Mouse (Mus musculus) adrenal gland, postnatal 25 days (tissue): ENCODE results near the gene Tmem135. TPM values are rescaled to one million over a fixed set of nuclear protein-coding genes. Genes with fewer than 3 reads are reported as not detected.
A peak's percentile ranks its signal among the peaks of the same experiment; 100 is the strongest.

Source experiments
- DNase-seq: peaks from one replicate; pipeline ENCODE4 v3.0.0; 2021; ENCODE audit warnings: mixed read lengths
- total RNA-seq: library from RNA; stranded (reverse); gene quantifications from 2 replicates; pipeline ENCODE4 v1.2.3, GENCODE M21; 2021

The Tmem135 gene
- total RNA-seq, 1 experiment from 2014 or later = 135 TPM

DNA sequence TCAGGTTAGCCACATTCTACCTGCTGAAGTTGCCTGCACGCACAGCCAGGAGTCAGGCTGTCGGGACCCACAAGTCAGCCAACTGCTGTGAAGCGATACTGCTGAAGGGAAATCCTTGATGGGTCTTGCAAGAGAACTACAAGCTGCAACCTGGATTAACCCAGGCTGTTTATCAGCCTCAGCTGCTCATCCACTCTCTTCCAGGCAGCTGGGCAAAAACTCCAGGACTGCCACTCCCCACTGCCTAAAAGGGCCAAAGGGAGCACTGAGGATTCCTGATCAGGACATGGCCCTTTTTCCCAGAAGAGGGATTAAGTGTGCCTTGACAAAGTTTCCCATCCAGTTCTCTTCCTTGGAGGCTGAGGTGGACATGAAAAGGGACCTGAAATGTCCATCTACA is 15.0 kb downstream of the Tmem135 start:
- DNase-seq = no peak

DNA sequence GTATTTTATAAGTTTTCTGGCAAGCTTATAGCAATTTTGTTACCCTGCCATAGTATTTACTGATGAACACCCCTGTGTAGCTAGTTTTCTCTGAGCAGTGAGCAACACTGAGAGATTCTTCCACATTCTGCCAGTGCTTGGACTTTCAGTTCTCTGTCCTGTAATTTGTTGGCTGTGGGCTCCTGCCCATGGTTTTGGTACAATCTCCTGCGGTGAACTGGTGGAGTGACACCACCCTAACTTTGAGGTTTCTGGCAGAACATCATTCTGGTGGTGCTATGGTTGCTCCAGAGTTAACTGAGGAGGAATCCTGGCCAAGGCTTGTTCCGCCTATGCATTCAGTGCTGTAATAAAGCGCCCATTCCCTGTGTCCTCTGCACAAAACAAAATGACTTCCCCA is 21.1 kb downstream of the Tmem135 start:
- DNase-seq = no peak

DNA sequence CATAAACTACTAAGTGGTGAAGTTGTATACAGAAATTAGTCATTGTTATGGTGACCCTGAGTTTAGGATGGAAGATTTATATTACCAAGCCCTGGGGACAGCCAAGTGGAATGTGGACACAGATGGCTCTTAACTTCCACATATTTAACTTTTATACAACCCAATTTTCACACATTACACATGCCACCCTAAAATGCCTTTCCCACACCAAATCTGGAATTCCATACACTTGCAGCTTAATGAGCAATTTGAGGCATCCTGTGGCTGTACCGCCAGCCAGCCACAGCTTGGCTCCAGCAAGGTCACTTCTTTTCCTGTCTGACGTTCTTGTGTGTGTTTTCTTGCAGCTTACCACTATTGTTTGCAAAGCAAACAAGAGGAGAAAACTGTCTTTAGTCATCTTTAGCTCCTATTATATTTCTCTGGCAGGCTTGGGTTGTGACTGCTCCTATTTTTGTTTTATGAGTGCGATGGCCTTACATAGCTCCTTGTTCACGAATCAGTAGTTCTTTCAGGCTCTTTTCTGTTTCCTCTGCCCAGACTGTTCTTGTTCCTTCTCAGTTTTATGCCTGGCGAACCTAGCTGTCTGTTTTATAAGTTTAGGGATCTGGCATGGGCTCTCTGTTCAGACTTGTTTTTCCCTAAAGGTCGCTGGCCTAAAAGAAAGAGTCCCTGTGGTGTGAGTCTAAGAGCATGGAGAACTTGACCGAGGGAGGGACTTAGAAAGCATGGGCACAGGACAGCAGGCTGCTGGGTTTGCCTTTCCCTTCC is 22.9 kb downstream of the Tmem135 start:
- no peak for DNase-seq

DNA sequence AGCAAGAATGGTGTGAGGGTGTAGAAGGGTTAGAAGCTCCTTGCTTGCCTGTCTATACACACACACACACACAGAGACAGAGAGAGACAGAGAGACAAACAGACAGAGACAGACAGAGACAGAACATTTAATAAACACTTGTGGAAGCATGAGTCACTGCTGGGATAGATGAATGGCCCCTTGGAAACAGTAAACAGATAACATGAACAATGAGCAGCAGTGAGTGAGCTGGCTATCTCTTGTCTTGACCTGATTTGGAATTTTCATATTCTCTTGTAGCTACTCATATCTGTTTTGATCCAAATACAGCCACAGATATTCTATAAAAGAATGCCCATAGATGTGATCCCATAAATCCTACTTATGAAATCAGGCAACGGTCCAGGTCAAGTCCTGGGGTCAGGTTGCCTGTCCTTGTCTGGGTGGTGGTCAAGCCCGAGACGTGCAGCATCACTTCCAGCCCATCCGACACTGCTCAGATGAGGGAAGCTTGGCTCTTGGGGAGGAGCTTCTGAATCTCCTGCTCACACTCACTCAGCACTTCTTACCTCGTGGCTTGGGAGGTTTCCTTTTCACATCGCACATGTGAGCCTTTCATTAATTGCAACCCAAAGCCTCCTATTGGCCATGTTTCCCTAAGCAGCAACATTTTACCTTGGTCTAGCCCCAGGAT is 32.3 kb downstream of the Tmem135 start:
- DNase-seq = no peak

DNA sequence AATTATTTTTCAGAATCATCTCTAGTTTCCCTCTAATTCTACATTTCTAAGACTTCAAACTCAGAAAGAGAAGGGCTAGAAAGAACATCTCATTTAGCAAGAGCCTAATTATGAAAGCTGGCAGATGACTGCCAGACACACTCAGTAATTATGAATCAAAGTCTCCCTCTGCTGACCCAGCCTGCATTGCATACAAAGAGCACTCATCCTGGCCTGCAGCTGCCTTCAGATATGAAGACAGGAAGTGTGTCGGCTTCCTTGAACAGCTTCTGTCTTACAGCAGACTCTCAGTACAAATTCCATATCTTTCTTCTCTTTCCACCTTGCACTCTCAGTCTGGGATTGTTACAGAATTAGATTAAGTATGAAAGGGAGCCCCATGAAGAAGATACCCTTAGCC is 33.1 kb downstream of the Tmem135 start:
- DNase-seq = peak; percentile 12

DNA sequence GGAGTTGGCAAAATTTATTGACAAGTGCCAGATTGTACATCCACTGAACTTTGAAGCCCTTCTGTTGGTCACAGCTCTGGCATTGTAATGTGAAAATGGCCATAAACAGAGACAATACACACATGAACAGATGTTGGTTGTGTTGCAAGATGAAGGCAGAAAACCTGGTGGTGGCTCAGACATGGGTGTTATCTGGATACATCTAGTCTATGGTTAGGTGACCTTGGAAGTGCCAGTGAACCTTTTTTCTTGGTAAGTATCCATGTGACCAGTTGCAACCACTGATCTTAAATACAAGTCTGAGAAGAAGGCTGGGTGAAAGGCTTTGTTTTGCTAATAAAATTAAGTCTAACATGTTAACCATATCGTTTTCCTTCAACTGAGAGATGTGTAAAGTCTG is 33.9 kb downstream of the Tmem135 start:
- DNase-seq = no peak

DNA sequence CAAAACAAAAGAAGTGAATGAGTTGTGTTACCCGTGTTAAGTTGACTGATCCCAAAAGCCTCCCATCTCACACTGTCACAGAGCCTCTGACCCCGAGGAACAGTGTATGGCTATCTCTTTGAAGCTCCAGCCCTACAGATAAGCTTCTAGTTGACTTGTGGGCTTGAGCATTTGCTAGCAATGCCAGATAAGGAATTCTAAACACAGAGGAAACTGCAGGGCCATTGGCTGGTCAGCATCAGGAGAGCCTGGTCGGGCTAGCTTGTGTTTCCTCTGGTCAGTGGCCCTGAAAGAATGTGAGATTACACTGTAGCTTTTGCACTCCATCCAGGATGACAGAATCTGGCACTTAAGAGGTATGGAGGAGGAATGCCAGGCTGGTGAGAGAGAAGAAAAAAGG is 36.4 kb downstream of the Tmem135 start:
- no peak for DNase-seq

DNA sequence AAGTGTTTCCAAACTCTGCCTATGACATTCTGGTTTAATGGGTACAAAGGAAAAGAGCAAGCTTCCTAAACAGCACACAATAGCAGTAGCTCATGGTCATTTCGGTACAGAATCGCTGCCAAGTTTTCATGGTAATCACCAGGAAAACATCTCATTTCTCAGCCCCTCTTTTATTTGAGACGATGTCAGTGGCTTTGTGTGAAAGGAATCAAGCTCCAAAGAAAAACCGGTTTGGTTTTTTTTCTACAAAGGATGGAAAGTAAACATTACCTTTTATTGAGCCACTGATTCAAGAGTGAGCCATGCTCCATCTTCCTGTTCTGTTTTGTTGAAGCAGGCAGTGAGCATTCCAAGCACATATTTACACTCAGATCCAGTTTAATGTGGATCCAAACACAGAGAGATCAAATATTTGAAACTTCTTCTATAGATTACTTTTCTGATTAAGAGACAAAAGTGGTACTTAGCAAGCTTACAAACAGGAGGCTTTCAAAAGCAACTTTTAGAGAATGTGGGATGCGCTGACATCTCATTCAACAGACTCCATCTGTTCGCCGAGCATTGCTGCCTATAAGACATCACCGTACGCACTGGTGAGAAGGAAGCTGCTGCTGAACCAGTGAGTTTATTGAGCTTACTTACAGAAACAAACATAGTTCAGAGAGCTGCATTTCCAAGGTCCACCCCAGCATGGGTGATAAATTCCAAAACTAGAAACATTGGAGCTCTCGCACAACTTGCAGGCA is 38.7 kb downstream of the Tmem135 start:
- DNase-seq = no peak

DNA sequence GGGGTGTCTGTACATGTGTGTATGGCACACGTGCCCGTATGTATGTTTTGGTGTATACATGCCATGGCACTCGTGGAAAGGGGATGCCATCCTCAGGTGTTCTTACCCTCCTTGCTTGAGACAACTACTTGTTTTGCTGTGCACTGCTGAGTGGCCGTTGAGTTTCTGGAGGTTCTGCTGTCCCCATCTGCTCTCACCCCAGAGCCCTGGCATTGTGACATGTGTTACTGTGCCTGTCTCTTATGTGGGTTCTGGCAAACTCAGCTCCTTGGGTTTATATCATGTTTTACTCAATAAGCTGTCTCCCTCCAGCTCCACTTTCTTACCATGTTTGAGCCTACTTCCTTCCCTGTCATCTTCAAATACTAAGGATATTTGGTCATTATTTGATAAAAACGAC is 40.0 kb downstream of the Tmem135 start:
- DNase-seq = no peak

DNA sequence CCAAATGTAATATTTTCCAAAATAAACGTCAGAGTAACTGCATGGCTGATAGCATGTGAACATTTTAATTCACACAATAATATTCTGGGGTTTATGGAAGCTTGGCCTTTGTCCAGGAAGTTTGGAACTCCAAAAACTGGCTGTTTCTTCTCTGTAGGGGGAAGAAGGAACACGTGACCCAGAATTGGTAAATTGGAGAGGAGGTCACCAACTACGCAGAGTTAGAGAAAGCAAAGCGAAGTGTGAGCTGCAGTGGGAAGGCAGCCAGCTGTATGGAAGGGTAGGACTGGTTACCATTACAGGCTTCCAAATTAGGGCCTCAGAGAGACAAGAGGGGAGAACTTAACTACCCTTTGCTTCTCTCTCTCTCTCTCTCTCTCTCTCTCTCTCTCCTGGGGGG is 47.7 kb downstream of the Tmem135 start:
- no peak for DNase-seq

DNA sequence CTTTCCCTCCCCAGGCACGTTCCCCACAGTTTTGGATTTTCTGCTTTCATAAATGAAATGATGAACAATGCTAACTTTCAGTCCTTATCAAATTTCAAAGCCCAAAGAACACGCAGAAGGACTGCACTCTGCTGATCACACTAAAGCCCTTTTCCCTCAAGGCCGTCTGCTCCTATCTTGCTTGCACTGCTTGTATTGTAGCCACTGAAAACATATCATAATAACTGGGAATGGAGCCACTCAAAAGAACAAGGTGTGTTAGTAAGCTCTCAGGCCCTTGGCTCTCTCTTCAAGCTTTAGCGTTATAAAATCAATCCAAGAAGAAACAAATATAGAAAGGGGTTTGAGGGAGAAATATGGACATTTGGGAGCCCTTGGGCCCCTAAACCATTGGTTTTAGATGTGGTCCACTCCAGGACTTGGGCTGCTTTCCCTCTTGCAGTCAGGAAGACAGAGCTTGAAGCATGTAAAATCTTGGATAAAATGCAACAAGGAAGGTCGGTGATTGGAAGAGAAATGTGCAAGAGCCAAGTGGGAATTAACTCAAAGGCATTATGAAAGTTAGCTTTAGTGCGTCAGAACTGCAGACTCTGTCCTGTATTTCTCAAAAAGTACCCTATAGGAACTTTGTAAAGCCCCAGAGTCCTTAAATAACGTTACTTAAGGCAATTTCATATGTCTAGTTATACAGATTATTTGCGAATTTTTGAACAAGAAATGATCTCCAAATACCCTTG is 48.3 kb downstream of the Tmem135 start:
- no peak for DNase-seq

DNA sequence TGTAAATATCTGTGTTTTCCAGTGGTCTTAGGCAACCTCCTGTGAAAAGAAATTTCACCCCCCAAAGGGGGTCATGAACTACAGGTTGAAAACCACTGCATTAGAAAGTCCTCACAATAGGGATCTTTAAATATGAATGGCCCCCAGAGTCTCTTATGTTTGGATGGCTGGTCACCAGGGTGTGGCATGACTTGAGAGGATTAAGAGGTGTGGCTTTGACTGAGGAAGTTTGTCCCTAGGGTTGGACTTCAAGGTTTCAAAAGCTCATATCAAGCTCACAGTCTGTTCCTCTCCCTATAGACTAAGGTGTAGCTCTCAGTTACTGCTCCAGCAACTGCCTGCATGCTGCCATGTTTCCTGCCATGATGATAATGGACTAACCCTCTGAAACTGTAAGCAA is 62.0 kb downstream of the Tmem135 start:
- DNase-seq = no peak

DNA sequence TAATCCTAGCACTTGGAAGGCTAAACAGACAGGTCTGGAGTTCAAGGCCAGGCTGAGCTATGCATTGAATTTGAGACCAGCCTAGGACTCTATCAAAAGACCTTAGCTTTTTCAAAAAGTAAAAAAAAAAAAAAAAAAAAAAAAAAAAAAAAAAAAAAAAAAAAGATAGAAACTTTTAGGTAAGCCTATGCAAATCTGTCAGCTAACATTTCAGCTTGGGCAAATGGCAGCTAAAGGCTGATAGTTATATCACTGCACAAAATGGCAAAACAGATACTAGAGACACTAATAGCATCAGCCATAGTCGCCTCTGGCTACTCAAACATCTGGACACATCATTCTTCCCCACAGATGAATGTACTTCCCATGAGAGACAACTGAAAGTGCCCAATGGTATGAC is 64.2 kb downstream of the Tmem135 start:
- DNase-seq = no peak

DNA sequence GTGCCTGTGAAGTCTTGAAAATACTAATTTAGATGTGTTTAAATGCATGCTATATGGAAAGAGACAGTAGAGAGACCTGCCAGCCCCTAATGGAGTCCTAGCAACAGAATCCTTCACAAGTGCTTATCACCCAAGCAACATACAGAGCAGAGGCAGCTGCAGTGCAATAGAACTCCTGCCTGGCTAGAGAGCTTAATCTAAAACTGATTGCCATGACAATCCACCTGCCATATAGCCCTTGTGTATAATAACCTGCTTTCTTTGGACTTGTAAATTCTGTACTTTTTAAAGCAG is 64.9 kb downstream of the Tmem135 start:
- DNase-seq = no peak

DNA sequence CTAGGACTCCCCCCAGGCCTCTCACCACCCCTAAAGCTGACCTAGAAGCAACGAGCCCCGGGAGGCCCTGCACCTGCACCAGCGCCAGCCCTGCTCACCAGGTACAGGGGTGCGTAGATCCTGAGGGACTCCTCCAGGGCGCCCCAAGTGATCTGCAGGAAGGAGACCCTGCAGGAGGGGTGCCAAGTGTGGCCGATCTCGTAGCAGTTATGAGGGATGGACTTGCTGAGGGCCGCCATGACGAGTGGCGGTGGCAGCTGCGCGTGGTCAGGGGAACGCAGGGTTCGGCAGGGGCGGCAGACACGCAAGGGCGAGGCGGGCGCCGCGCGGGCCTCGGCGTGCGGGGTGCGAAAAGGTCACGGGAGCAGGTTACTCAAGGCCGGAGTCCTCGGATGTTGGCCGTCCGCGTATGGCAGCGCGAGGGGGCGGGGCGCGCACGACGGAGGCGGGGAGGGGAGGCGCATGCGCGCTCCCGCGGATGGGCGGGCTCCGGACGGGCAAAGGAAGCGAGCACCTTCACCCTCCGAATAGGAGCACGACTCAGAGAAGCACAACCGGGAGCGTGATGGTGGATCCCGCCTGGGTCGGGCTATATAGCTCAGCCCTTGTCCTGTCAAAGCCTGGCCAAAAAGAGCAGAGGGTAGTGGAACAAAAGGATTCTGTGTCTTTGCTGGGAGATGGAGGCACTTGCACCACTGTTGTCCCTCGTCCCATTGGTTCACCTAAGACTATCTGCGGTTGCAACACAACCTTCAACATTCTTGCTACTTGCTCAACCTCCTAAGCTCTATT is 65.5 kb downstream of the Tmem135 start:
- peak; percentile 96 for DNase-seq

DNA sequence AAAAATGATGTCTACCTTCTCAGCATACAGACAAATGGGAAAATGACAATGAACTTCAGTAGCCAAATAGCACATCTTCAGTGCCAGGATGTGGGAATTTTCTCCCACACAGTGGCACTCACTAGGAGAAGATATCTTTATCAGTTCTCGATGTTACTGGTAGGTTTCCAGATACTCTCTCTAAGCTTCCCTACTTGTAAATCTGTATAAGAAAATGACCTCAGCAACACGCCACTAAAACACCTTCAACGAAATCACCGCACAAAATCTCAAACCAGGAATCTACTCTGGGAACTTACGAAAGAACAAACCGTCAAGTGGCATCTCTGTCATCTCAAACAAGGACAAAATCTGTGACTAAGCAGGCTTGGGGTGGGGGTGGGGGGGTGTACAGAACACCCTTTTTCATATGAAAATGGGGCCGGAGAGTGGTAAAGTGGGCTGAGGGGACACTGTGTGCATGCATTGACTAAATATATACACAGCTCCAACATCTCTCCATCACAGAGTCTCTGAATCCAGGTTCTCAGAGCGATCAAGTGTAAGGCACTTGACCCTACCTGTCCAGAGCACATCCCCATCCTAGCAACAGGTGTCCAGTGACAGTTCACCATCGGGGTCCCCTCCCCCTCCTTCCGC is 66.2 kb downstream of the Tmem135 start:
- DNase-seq = no peak

DNA sequence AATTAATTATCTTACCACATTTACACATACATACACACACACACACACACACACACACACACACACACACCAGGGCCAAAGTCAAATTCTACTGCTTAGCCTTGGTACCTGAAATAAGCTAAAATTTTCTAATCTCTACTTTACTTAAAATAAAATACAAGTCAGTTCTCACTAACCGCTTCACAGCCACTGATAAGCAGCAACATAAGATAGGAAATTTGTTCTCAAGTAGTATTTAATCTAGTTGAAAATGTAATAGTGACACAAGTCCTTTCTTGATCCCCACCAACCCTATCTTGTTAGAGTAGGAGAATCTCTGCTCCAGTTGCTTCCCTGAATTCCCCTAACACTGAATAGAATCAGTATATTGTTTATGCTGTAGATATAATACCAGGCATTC is 67.6 kb downstream of the Tmem135 start:
- DNase-seq = no peak

DNA sequence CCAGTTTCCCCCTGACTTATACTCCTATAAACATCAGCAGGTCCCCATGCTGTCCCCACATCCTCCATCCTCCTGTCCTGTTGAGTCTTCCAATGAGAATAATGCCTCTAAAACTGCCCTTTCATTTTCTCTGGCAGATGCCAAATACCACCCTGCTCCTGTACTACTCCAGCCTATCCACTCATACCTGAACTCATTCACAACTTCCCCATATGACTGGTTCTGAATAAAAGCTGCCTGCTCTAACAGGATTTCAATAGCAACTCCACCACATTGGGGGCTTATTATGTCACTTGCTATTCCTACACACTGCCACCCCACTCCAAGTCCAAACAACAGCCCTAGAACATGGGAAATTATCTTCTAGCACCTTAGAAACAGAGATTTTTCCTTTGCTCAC is 68.7 kb downstream of the Tmem135 start:
- no peak for DNase-seq

DNA sequence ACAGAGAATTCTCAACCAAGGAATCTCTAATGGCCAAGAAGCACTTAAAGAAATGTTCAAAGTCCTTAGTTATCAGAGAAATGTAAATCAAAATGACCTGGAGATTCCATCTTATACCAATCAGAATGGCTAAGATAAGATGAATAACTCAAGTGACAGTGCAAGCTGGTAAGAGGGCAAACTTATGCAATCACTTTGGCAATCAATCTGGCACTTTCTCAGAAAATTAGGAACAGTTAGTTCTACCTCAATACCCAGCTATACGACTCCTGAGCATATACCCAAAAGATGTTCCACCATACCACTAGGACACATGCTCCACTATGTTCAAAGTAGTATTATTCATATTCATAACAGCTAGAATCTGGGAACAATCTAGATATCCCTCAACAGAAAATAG is 74.1 kb downstream of the Tmem135 start:
- no peak for DNase-seq

DNA sequence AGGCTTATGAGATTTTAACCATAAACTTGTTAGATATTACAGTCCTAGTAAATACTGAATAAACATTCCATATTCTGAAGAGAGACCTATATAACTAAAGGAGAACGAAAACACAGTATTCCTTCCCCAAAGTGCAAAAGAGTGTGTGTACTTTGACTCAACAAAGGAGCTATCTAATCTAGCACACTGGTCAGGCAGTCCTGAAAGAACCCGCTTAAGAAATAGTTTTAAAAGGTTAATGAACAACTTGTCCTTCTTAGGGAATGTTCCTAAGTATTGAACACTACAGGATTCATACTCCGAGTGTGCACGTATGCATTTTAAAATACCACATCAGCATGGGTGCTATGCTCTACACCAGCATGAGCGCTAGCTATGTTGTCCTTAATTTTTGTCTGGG is 76.3 kb downstream of the Tmem135 start:
- no peak for DNase-seq

DNA sequence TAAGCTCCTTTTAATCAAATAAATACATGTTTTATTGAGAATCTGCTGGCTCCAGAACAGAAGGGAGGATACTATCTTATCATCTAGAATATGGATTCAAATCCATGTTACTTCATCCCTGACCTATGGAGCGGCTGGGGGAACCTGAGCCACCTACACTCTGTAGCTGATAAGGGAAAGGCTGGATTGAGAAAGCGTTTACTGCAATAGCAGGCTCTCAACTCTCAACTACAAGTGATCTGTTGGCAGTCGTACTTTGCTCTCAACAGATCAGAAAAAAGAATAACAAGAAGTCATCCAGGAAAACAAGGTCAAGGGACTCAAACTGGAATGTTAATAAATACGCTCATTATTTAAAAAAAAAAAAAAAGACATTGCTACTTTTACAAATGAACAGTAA is 77.3 kb downstream of the Tmem135 start:
- DNase-seq = no peak

DNA sequence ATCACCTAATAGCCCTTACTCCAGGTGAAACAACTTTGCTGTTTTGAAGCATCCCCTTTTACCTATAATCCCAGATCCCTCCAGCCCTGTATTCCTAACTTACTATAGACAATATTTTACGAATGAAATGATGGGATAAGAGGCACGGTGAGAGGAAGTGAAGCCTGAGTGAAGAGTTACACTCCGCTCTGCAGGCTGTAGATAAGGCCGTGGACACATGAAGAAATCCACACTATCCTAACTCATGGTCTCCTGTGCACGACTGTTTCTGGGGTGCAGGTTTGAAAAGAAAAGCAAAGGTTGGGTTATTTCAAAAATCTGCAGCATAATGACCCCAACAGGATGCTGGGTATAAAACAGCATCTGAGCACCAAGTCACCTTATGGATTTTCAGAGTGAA is 77.8 kb downstream of the Tmem135 start:
- no peak for DNase-seq
